Mouse (Mus musculus) cerebellum, adult 9-11 months (tissue): ENCODE measurements around the gene Utf1.
A peak's percentile ranks its signal among the peaks of the same experiment; 100 is the strongest.

ENCODE experiments used
- DNase-seq: peaks from one replicate; pipeline ENCODE4 v3.0.0; 2022

Utf1 gene

DNA sequence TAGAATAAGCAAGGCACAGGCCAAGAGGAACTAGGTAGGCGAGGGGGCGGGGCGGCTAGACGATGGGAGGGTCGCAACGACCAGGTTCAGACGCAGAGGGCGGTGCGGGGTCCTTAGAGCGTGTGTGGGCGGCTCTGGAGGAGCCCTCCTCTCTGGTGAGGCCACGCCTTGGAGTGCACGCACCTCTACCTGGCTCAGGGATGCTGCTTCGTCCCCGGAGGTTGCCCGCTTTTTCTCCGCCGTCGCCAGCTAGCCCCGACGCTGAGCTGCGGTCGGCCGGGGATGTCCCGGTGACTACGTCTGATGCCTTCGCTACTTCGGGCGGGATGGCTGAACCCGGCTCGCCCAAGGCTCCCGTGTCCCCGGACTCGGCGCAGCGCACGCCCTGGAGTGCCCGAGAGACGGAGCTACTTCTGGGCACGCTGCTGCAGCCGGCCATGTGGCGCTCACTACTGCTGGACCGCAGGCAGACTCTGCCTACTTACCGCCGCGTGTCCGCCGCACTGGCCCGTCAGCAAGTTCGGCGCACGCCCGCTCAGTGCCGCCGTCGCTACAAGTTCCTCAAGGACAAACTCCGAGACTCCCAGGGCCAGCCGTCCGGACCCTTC lies at the start of gene Utf1:
Gene Utf1 (plus strand): TSS at position 116 of the 608 bp plus-strand sequence.
- no peak for DNase-seq

DNA sequence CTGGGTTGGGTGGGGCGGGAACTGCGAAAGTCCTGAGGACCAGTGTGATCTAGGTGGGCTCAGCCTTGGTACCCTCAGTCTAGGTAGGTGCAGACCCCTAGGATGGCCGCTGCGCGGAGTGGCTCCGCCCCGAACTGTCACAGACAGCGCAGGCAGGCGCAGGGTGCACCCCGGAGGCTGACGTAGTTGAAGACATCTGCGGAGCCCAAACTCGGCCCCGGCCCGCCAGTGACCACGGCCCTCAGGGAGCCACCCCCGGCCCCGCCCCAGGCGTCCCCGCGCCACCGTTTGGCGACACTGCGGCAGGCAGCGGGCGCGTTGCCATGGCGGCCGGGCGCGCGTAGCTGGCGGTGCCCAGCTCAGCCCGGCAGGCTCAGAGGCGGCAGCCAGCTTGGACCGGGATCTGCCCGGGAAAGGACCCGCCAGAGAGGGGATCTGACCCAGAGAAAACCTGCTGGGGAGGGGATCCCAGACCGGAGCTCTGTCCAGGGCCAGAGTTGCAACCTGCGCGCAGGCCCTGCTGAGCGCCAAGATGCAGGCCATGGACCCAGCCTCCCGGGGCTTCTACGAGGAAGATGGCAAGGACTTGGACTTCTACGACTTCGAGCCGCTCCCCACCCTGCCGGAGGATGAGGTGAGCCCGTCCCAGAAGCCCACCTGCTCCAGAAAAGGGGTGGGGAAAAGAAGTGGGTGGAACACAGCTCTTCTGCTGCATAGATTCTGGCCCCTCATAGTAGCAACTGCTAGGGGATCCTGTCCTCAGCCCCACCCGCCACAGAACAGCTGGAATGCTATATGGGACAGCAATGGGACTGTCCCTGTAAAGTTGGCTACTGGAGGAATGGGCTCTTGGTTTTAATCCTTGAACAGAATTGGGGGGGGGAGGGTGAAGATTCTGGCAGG lies 48.7 kb upstream of the Utf1 start, which contains the start of gene Kndc1:
Gene Kndc1 (plus strand): TSS at position 42 of the 903 bp plus-strand sequence.
- DNase-seq = peak; percentile 88

DNA sequence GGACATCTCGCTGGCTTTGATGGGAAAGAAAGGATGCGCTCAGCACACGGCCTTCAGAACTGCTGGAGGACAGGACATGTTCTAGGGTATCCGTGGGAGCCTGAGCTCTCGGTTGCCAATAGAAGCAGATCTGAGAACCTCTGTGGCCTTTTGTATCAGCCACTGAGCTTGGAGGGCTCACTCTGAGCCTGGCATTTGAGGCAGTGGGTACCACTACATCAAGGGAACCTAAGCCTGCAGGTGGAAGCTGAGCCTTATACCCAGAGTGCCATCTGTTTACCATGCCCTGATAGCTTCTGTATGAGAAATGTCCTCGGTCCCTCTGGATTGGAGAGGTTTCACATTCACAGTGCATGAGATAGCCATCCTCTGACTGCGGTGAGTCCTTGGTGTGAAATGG lies 47.3 kb upstream of the Utf1 start:
- peak; percentile 43 for DNase-seq

DNA sequence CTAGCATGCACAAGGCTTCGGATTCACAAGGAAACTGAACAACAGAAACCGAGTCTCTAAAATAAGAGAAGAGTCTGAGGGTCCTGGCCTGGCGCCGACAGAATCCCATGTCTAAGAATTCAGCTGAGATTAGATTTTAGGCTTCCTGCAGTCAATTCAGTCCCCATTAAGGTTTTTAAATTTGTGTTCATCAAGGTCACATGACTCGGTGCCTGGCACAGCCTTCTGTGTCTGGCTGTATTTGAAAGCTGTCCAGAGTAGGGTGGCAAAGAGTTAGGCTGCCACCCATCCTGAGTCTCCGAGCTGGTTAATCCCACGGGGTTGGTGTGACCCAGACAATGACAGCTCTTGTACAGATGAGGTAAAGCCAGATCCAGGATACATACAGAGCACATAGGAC lies 46.8 kb upstream of the Utf1 start:
- peak; percentile 66 for DNase-seq

DNA sequence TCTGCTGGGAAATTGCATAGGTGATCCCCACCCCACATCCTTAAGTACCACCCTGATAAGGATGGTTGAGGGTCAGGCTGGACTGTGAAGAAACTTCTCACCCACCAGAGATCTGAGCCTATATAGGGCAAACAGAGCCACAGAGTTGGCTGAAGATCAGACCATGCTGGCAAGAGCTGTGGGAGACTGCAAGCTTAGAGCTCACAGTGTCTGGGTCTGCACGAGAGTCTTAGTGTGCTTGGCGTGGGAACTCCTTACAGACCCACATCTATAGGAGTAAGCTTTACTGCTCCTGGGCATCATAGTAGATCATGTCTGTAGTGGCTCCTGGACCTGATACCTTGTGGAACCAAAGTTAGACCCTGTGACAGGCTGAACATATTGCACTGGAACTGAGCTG lies 45.0 kb upstream of the Utf1 start:
- peak; percentile 70 for DNase-seq

DNA sequence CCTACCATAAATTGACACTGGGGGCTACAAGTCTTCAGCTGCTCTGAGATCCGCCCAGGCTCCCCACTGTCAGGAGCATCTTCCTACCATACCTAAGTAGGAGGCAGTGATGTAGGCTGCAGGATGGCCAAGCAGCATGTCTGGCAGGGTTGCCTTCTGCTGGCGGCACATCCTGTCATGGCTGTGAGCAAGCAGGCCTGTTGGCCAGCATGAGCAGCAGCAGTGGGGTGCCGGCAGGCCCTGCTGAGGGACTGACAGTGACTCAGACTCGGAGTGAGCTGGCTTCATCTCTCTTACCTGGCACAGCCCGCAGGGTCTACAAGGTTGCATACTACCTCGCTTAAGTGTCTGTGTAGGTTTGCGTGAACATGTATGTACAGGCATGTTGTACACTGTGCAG lies 44.1 kb upstream of the Utf1 start:
- DNase-seq = peak; percentile 94

DNA sequence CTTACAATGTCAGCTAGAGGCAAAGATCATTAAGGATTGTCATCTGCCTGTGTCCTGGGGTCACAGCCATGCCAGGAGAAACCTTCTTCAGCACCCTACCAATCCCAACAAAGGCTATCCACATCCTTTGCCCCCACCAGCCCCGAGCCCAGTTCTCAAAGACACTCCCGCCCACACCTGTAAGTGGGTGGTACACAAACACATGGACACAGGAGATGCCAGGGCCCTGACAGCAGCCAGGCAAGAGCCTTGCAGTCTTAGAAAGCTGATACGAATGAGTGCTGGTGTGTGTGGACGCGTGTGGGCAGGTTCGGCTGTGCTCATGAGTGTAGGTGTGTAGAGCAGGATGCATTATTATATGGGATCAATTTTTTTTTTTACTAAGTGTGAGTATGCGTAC lies 43.1 kb upstream of the Utf1 start:
- DNase-seq = peak; percentile 60

DNA sequence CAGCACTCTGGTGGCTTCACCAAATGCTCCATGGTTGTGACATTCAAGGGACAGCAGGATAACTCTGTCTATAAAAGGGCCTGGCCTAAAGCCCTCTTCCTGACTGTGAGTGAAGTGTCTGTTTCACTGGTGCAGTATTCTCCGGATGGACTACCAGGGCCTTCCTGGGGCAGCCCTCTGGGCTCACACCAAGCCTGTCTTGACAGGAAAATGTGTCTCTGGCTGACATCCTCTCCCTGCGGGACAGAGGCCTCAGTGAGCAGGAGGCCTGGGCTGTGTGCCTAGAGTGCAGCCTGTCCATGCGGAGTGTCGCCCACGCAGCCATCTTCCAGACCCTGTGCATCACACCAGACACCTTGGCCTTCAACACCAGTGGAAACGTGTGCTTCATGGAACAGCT lies 42.7 kb upstream of the Utf1 start:
- peak; percentile 96 for DNase-seq

DNA sequence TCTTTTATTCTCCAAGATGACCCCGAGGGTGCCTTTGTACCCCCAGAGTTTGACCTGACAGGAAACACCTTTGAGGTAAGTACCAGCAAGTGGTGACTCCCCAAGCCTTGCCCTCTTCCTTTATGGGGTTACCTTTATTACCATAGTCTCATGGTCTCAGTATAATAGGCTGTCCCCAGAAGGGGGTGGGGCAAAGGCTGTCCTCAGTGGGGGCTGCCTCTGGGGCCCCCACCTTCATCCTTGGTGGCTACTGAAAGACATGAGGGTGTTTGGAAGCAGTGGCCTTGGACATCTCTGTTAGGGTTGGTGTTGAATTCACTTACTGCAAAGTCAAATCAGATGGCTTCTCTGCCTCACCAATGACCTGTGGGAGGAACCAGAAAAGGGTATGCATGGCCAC lies 41.6 kb upstream of the Utf1 start:
- peak; percentile 50 for DNase-seq

DNA sequence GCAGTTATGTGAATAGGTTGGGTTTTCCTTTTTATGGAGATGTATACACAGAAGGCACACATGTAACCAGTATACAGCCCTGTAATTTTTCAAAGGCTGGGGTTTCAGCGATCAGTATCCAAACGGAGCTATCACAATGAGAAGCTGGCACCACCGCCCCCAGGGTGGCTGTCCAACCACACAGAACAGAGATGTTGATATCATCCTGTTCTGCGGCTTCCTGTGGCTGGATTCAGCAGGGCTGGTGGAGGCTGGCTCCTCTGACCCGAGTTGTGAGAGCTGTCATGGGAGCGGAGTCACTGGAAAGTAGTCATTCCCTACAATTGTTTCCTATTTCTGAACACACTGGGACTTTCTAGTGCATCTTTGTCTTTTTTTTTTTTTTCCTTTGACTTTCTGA lies 38.3 kb upstream of the Utf1 start:
- peak; percentile 23 for DNase-seq

DNA sequence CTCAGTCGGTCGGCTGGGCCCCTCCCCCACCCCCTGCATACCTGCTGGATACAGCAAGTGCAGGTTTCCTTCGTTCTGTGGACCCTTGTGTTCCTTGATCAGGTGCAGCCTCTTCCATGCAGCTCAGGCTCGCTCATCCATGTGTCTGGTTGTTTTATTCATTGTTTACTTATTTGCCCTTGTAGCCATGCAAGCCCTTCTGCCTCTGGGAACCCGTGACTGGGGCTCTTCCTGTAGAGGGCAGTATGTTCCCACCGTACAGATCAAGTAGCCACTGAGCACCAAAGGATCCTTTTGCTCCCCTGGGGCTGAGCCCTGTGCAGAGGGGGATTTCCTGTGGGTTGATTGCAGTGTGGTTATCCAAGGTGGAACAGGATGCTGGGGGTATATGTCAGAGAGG lies 37.9 kb upstream of the Utf1 start:
- DNase-seq = peak; percentile 60

DNA sequence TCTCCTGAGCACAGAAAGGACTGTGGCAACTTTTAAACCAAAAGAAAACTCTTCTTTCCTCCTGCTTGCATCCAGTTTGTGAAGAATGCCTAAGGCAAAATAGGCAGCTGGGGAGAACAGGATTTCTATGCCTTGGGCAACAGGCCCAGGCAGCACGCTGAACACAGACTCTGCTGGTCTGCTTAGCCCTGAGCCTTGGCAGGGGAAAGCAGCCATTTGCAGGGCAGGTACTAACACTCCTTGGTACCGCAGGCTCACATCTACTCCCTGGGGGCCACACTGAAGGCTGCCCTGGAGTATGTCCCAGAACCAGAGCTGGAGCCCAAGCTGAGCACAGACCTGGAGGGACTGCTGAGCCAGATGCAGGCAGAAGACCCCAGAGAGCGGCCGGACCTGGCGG lies 35.4 kb upstream of the Utf1 start:
- peak; percentile 72 for DNase-seq

DNA sequence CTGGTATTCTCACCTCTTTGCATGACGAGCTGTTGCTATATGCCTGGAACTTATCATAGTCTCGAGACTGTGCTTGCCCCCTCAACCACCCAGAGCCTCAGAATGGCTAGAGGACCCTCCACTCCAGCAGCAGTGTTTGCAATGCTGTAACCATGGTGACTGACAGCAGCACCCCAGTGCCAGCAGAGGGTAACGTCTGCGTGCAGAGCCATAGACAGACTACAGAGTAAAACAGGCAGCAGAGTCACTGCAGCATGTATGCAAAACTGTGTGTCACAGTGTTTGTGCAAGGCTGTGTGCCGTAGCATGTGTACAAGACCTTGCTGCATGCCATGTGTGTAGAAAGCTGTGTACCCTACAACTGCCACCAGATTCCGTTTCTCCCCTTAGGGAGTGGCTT lies 34.1 kb upstream of the Utf1 start:
- DNase-seq = no peak

DNA sequence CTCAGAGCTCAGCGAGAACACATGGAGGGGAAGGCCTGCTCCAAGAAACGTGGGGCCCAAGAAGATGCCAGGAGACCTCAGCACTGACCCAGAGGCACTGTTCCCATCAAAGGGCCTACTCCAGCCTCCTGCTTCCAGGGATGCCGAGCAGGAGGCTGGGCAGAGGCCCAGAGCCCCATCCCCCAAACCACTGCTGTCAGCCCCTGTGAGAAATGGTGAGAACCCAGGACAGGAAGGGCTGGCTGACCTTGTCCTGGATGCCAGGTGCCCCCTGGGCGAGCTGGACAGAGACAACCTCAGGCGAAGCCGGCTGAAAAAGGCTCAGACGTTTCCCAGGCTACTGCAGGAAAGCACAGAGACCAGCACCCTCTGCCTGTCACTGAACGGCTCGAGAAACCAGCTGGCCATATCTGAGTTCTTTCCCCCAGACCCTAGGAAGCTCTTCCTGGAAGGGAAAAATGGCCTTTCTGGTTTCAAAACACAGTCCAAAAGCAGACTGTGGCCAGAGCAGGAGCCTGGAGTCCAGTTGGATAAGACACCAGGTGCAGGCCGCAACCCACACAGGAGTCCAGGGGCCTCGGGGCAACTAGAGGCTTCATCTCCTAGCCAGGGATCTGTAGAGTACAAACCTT lies 33.3 kb upstream of the Utf1 start:
- DNase-seq = peak; percentile 64

DNA sequence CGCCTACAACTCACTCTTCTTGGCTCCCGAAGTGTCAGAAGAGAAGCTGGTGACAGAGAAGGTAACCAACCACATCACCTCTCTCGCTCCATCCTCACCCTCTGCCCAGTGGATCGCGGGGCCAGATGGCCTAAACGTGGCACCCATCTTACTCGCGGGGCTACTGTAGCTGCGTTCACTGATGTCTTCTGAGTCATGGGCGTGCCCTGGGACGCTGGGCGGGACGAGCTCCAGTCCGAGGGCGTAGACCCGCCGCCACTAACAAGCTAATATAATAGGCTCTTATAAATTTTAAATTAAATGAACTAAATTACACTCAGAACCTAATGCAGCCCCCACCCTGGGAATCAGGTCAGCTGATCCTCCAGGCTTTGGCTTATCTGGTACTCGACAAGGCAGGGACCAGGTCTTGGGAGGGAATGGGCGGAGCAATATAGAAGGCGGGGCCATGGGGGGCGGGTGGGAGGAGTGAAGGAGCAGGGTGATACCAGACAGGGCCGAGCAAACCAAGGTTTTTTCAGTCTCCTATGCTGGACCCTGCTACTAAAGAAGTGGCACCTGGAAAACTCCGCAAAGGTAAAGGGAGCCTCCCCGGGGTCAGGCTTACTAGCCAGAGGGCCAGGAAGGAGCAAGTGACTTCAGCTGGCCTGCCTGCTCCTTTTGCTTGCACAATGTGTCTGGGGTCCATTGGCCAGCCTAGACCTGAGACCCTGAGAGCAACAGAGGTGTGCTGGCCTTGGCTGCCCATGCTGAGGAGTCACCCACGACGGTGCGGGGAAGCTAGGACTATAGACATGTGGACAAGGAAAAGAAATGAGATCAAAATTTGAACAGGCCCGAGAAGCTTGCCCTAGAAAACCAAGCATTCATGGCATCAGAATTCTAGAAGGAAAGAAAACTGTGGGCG lies 29.2 kb upstream of the Utf1 start:
- DNase-seq = peak; percentile 24

DNA sequence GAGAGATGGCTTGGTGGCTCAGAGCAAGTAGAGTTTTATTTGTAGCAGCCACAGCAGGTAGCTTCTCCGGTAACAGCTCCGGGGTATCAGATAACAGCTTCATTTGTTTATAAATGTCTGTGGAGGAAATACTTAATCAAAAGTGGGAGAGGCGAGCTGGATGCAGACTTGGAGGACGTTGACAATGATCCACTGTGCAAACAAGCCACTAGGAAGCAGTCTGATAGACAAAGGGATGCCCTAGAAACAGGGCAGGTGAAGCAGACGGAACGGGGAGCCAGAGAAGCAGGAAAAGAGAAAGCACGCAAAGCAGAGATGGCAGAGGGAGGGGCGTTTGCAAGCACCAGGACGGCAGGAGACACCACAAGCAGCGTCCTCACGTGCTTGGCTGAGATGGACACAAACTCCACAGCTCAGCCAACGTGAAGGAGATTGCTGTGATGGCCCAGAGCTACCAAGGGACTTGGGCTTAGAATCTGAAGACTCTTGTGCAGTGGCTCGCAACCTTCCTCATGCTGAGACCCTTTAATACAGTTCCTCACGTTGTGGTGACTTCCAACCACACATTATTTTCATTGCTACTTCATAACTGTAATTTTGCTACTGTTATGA lies 27.8 kb upstream of the Utf1 start:
- no peak for DNase-seq

DNA sequence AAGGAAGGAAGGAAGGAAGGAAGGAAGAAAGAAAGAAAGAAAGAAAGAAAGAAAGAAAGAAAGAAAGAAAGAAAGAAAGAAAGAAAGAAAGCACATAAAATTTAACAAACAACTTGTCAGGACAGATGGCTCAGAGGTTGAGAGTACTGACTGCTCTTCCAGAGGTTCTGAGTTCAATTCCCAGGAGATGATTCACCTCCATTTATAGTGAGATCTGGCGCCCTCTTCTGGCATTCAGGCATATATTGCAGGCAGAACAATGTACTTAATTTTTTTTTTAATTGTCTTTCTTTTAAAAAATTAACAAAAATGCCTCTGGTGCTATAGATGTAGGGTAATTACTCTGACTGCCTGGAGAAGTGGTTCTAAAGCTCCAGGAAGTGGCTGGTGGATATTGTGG lies 27.2 kb upstream of the Utf1 start:
- no peak for DNase-seq

DNA sequence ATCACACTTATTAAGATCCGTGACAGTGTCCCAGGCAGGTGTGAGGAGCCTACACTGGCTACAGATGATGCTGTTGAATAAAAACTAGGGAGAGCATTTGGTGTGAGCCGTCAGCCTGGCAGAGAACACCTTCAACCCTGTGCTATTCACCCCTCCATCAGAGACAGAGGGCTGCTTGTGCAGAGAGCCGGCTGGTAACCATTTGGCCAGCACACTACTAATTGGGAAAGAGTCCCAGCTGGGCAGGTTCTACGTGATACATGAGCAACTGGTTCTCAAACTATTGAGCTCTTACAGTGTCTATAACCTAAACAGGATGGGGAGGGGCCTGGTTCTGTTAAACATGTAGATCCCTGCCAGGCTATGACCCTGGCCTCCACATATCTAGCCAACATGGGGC lies 25.3 kb upstream of the Utf1 start:
- peak; percentile 58 for DNase-seq

DNA sequence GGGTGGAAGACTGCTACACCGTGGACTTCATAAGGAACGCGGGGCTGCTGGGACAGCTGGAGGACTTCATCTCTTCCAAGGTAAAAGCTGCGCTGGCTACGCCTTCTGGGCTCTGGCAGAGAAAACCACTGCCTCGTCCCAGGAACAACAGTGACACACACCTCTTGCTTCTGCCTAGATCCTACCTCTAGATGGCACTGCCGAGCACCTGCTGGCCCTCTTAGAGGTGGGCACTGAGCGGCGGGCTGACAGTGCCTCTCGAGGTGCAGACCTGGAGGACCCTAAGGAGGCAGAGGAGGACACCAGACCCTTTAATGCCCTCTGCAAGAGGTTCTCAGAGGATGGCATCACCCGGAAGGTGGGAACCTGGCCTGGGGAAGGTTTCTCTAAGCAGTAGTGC lies 12.9 kb upstream of the Utf1 start:
- no peak for DNase-seq

DNA sequence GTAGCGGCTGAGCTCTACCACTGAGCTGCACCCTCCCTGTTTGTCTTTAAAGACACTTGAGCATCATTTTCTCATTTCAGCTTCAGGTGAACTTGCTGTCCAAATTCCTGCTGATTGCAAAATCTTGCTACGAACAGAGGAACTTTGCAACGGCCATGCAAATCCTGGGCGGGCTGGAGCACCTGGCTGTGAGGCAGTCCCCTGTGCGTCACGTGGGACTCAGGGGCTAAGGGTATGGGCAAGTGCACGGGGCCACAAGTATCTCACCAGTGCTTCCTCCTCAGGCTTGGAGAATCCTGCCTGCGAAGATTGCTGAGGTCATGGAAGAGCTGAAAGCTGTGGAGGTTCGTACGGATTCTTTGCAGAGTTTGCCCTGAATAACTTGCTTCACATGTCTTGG lies 6.9 kb upstream of the Utf1 start:
- no peak for DNase-seq

DNA sequence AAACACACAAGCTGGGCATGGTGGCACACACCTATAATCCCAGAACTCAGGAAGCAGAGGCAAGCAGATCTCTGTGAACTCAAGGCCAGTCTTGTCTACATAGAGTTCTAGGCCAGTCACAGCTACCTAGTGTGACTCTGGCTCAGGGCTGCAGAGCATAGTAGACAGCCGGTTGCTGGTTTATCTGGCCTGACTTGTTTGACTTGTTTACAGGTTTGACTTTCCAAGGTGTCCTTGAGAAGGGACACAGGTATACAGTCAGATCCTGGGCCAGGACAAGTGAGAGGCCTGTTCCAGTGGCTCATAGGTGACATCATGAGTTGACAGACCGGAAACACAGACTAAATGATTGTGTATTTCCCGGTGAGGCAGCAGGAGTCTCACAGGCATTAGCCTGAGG lies 6.5 kb upstream of the Utf1 start:
- no peak for DNase-seq

DNA sequence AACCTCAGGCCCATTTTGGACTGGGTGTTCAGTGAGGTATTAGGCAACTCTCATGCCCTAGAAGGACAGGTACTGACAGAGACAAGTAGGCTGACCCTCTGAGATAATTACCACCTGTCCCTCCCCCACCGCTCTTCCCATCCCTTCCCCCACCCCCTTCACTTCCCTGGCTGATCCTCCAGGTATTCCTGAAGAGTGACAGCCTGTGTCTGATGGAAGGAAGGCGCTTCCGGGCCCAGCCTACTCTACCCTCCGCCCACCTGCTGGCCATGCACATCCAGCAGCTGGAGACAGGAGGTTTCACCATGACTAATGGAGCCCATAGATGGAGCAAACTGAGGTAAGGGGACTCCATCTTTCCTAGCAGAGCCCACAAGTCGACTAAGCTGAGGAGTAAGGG lies 5.8 kb upstream of the Utf1 start:
- no peak for DNase-seq
